10 mouse cellular contexts compared by ENCODE assay signal in the genomic region with DNA sequence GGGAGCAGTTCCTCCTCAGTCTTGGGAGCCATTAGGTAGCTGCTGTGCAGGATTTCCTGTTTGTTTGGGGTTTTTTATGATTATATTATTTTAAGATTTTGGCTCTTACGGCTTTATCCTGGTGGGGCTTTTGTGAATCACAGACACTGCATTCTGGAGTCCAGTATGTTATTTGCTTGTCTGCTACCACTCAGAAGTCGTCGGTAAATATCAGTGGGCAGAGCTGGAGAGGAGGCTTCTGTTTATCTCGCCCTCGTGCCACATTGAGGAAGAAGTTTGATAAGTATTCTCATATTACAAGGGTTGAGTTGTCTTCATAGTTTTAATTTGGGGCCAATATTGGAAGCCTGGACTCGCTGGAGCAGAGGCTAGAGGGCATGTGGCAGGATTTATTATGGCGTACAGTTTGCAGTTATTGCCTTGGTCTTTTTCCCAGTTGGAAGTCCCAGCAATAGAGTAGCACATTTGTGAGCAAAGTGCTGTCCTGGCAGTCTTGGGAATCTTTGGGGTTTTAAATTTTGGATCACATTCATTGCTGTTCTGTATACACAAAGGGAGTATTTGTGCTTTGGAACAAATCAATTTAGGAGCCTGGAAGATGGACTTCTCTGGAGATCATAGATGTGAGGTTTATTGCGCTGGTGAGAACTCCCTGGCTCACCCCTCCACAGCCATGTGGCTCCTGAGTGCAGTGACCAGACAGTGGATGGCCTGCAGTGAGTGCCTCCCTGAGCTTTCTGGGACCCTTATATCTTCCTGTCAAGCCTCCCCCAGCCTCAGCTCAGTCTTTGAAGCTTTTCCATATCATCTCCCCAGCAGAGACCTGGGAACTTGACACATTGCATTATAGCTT.
DNase-seq lines count a peak whose midpoint lies in the region; ATAC-seq lines count a peak whose summit lies in the region.
"Had no signal": no experiment of that assay in that cellular context is flagged by ENCODE, and none has a peak within 500 bp of the region (broad histone marks: within the 10 kb centered on the region; RNA-seq: fewer than 3 reads in every experiment).

No protein-coding gene starts in this region.

- WGBS in heart, embryonic 11.5 days (ENCODE audit: insufficient replicate concordance), result 50% methylated on average over 8 of the region's 8 CpGs
- 18% methylated on average over 8 of the region's 8 CpGs for WGBS in embryonic facial prominence, embryonic 11.5 days
- WGBS in hindbrain, embryonic 13.5 days, result 27% methylated on average over 8 of the region's 8 CpGs
- WGBS in midbrain, embryonic 12.5 days, result 28% methylated on average over 8 of the region's 8 CpGs

- no peaks in the 10 kb centered on the region for H3K9me3 ChIP-seq in heart, embryonic 11.5 days (replicated peaks; ENCODE audit: control insufficient read depth, low read length)
- H3K9me3 ChIP-seq in embryonic facial prominence, embryonic 11.5 days (replicated peaks; ENCODE audit: control insufficient read depth, low read length), result no peaks in the 10 kb centered on the region
- H3K9me3 ChIP-seq in hindbrain, embryonic 13.5 days, result no peaks in the 10 kb centered on the region
- H3K9me3 ChIP-seq in midbrain, embryonic 12.5 days, result no peaks in the 10 kb centered on the region

- no peak for DNase-seq in heart, postnatal 36 days
- no peak for DNase-seq in embryonic facial prominence, embryonic 11.5 days (ENCODE audit: low spot score)
- no peak for DNase-seq in right cerebral cortex, postnatal 36 days (ENCODE audit: low spot score in 2 of 2)
- DNase-seq in frontal cortex, postnatal 14 days (ENCODE audit: low spot score in 2 of 2), result no peak
- DNase-seq: lung, postnatal 4 days had no signal

- no peak overlapping the region for H3K4me3 ChIP-seq in heart, embryonic 11.5 days (ENCODE audit: low read depth, low read length)
- no peak overlapping the region for H3K4me3 ChIP-seq in embryonic facial prominence, embryonic 11.5 days (ENCODE audit: low read depth, low read length)
- no peak overlapping the region for H3K4me3 ChIP-seq in hindbrain, embryonic 13.5 days
- 0 out of 2 replicates have a peak overlapping the region, but pooled peaks have one; percentile 7 for H3K4me3 ChIP-seq in midbrain, embryonic 12.5 days

- intact Hi-C loops in heart, postnatal 36 days (cut with DNase I), result no loop called here

- no peaks in the 10 kb centered on the region for H3K36me3 ChIP-seq in heart, embryonic 11.5 days (ENCODE audit: control insufficient read depth, insufficient read depth, low read length)
- H3K36me3 ChIP-seq in embryonic facial prominence, embryonic 11.5 days (replicated peaks; ENCODE audit: control insufficient read depth, insufficient read depth, low read depth, low read length), result no peaks in the 10 kb centered on the region
- no peaks in the 10 kb centered on the region for H3K36me3 ChIP-seq in hindbrain, embryonic 13.5 days
- no peaks in the 10 kb centered on the region for H3K36me3 ChIP-seq in midbrain, embryonic 12.5 days

- peaks cover 11% of the 10 kb centered on the region; the same call in 1 of the 2 replicates for H3K4me1 ChIP-seq in heart, embryonic 11.5 days (ENCODE audit: control insufficient read depth, insufficient read depth, low read length)
- H3K4me1 ChIP-seq in embryonic facial prominence, embryonic 11.5 days (ENCODE audit: control insufficient read depth, insufficient read depth, low read length), result peaks cover 2% of the 10 kb centered on the region; the same call in 1 of the 2 replicates
- H3K4me1 ChIP-seq in hindbrain, embryonic 13.5 days (replicated peaks), result peaks cover 56% of the 10 kb centered on the region
- H3K4me1 ChIP-seq in midbrain, embryonic 12.5 days, result peaks cover 42% of the 10 kb centered on the region

- peak overlapping the region; percentile 6; the same call in 1 of the 2 replicates for H3K27ac ChIP-seq in heart, embryonic 11.5 days (ENCODE audit: low read depth, low read length)
- peak overlapping the region; percentile 60 for H3K27ac ChIP-seq in embryonic facial prominence, embryonic 11.5 days (replicated peaks; ENCODE audit: low read depth, low read length)
- peak overlapping the region; percentile 95 for H3K27ac ChIP-seq in hindbrain, embryonic 13.5 days
- peak overlapping the region; percentile 95 for H3K27ac ChIP-seq in midbrain, embryonic 12.5 days (replicated peaks)

- no peak for ATAC-seq in heart, embryonic 11.5 days (replicated peaks; ENCODE audit: insufficient number of reproducible peaks, low FRiP score, low TSS enrichment)
- 0 out of 2 replicates have a peak, but pooled peaks have one; percentile 20 for ATAC-seq in embryonic facial prominence, embryonic 11.5 days (replicated peaks; ENCODE audit: insufficient number of reproducible peaks, low FRiP score, low TSS enrichment, low read depth)
- ATAC-seq in hindbrain, embryonic 13.5 days (ENCODE audit: low FRiP score), result no peak
- no peak for ATAC-seq in midbrain, embryonic 12.5 days (ENCODE audit: low FRiP score, low read depth)
- no peak for ATAC-seq in megakaryocyte-erythroid progenitor cell, adult 5-6 weeks (replicated peaks; ENCODE audit: low FRiP score, low TSS enrichment, poor library complexity, severe bottlenecking)
- ATAC-seq: Patski had no signal

- no peak overlapping the region for H3K9ac ChIP-seq in heart, embryonic 11.5 days (ENCODE audit: low read depth, low read length)
- peak overlapping the region; percentile 22; the same call in 1 of the 2 replicates for H3K9ac ChIP-seq in embryonic facial prominence, embryonic 11.5 days (replicated peaks; ENCODE audit: low read length)
- H3K9ac ChIP-seq in hindbrain, embryonic 13.5 days, result peak overlapping the region; percentile 69
- peak overlapping the region; percentile 46; the same call in 1 of the 2 replicates for H3K9ac ChIP-seq in midbrain, embryonic 12.5 days (replicated peaks)

- H3K27me3 ChIP-seq in heart, embryonic 11.5 days (ENCODE audit: control insufficient read depth, insufficient read depth, low read length), result no peaks in the 10 kb centered on the region
- no peaks in the 10 kb centered on the region for H3K27me3 ChIP-seq in embryonic facial prominence, embryonic 11.5 days (ENCODE audit: control insufficient read depth, insufficient read depth, low read length)
- peaks cover 24% of the 10 kb centered on the region for H3K27me3 ChIP-seq in hindbrain, embryonic 13.5 days
- peaks cover 22% of the 10 kb centered on the region for H3K27me3 ChIP-seq in midbrain, embryonic 12.5 days
- H3K27me3 ChIP-seq: Patski had no signal

- H3K4me2 ChIP-seq in heart, embryonic 11.5 days, result no peak overlapping the region
- H3K4me2 ChIP-seq in embryonic facial prominence, embryonic 11.5 days (ENCODE audit: low read depth, low read length), result no peak overlapping the region
- peak overlapping the region; percentile 25 for H3K4me2 ChIP-seq in hindbrain, embryonic 13.5 days
- peak overlapping the region; percentile 37 for H3K4me2 ChIP-seq in midbrain, embryonic 12.5 days (replicated peaks)

Comparison
In these comparisons a context has a peak if more than half of its experiments do, and no peak if none do; other contexts are left out.
1. H3K27ac ChIP-seq: peak in every context shown above with its lines; median percentile 95 in hindbrain, embryonic 13.5 days; 95 in midbrain, embryonic 12.5 days; 60 in embryonic facial prominence, embryonic 11.5 days; 6 in heart, embryonic 11.5 days.
2. H3K4me2 ChIP-seq: peak in hindbrain, embryonic 13.5 days (single experiment) and midbrain, embryonic 12.5 days (single experiment); none in heart, embryonic 11.5 days (single experiment) and embryonic facial prominence, embryonic 11.5 days (single experiment).